In the genomic region with DNA sequence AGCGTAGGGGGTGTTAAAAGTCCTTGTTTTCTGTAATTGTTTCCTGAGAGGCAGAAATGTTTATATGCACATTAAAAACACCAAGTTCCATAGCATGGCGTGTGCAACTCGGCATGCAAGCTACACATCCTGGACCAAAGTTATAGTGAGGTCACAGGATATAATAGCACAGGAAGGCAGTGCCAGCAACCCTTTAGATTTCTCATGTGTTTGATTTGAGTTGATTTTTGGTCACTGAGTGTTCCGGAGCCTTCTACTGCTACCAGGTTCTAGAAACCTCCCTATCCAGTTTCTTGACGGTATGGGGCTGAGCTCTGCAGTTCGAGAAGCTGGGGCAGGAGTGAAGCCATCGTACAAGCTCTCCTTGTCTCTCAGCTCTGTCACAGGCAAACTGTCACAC, we compare ENCODE assay signal across 24 mouse cellular contexts. TPM values are rescaled to one million over a fixed set of nuclear protein-coding genes. Genes with fewer than 3 reads are reported as not detected.
DNase-seq lines count a peak whose midpoint lies in the region; ATAC-seq and TF ChIP-seq lines count a peak whose summit lies in the region.
"Had no signal": no experiment of that assay in that cellular context is flagged by ENCODE, and none has a peak within 500 bp of the region (broad histone marks: within the 10 kb centered on the region; RNA-seq: fewer than 3 reads in every experiment).

No protein-coding gene starts in this region.

- no peaks in the 10 kb centered on the region for H3K27me3 ChIP-seq in limb, embryonic 15.5 days
- no peaks in the 10 kb centered on the region for H3K27me3 ChIP-seq in limb, embryonic 10.5 days (ENCODE audit: low read depth, poor library complexity, severe bottlenecking)
- no peaks in the 10 kb centered on the region for H3K27me3 ChIP-seq in stomach, postnatal 0 days (ENCODE audit: control insufficient read depth, insufficient read depth, low read length)
- H3K27me3 ChIP-seq: embryonic facial prominence, embryonic 12.5 days; embryonic facial prominence, embryonic 15.5 days; forebrain, embryonic 15.5 days; heart, embryonic 12.5 days; heart, embryonic 15.5 days; hindbrain, embryonic 13.5 days had no signal

- H3K9ac ChIP-seq in limb, embryonic 15.5 days: no peak overlapping the region
- H3K9ac ChIP-seq in stomach, postnatal 0 days (ENCODE audit: low read length): no peak overlapping the region
- H3K9ac ChIP-seq: embryonic facial prominence, embryonic 12.5 days; embryonic facial prominence, embryonic 15.5 days; forebrain, embryonic 15.5 days; heart, embryonic 12.5 days; heart, embryonic 15.5 days; hindbrain, embryonic 13.5 days had no signal

- no peak for TF ChIP-seq CTCF in stomach, postnatal 0 days (IDR thresholded peaks at IDR 0.05; ENCODE audit: low read depth)

- no peak overlapping the region for H3K4me2 ChIP-seq in limb, embryonic 15.5 days
- H3K4me2 ChIP-seq in stomach, postnatal 0 days (replicated peaks; ENCODE audit: low read depth): no peak overlapping the region
- H3K4me2 ChIP-seq: embryonic facial prominence, embryonic 12.5 days; embryonic facial prominence, embryonic 15.5 days; forebrain, embryonic 15.5 days; heart, embryonic 12.5 days; heart, embryonic 15.5 days; hindbrain, embryonic 13.5 days had no signal

- TF ChIP-seq EP300 in stomach, postnatal 0 days (optimal IDR thresholded peaks at IDR 0.05): no peak

- 68% methylated on average over 7 of the region's 7 CpGs for WGBS in limb, embryonic 15.5 days
- WGBS in limb, embryonic 10.5 days: 90% methylated on average over 7 of the region's 7 CpGs
- 71% methylated on average over 7 of the region's 7 CpGs for WGBS in stomach, postnatal 0 days

- no peak for ATAC-seq in limb, embryonic 15.5 days (ENCODE audit: insufficient number of reproducible peaks, low FRiP score, low TSS enrichment, low read depth)
- ATAC-seq in inflammation-experienced regulatory T-cells, adult 6 months: peak; percentile 45
- ATAC-seq in stomach, postnatal 0 days (ENCODE audit: low FRiP score, low TSS enrichment): no peak
- ATAC-seq: forebrain, embryonic 15.5 days; hindbrain, embryonic 16.5 days had no signal

- H3K27ac ChIP-seq in limb, embryonic 15.5 days: peak overlapping the region; percentile 14; the same call in 1 of the 2 replicates
- no peak overlapping the region for H3K27ac ChIP-seq in limb, embryonic 10.5 days
- 0 out of 2 replicates have a peak overlapping the region, but pooled peaks have one; percentile 30 for H3K27ac ChIP-seq in stomach, postnatal 0 days (replicated peaks)
- H3K27ac ChIP-seq: embryonic facial prominence, embryonic 12.5 days; embryonic facial prominence, embryonic 15.5 days; forebrain, embryonic 15.5 days; heart, embryonic 15.5 days; hindbrain, embryonic 10.5 days; hindbrain, embryonic 13.5 days had no signal

- no peaks in the 10 kb centered on the region for H3K36me3 ChIP-seq in limb, embryonic 15.5 days
- H3K36me3 ChIP-seq in limb, embryonic 10.5 days: no peaks in the 10 kb centered on the region
- no peaks in the 10 kb centered on the region for H3K36me3 ChIP-seq in stomach, postnatal 0 days (ENCODE audit: control insufficient read depth, insufficient read depth, low read length)
- H3K36me3 ChIP-seq: embryonic facial prominence, embryonic 12.5 days; embryonic facial prominence, embryonic 15.5 days; forebrain, embryonic 15.5 days; heart, embryonic 12.5 days; heart, embryonic 15.5 days; hindbrain, embryonic 10.5 days; hindbrain, embryonic 13.5 days had no signal

- no peaks in the 10 kb centered on the region for H3K9me3 ChIP-seq in limb, embryonic 15.5 days
- H3K9me3 ChIP-seq in limb, embryonic 10.5 days (replicated peaks): no peaks in the 10 kb centered on the region
- no peaks in the 10 kb centered on the region for H3K9me3 ChIP-seq in stomach, postnatal 0 days (ENCODE audit: control insufficient read depth, low read length)
- H3K9me3 ChIP-seq: embryonic facial prominence, embryonic 12.5 days; embryonic facial prominence, embryonic 15.5 days; forebrain, embryonic 15.5 days; heart, embryonic 12.5 days; heart, embryonic 15.5 days; hindbrain, embryonic 10.5 days; hindbrain, embryonic 13.5 days had no signal

- DNase-seq in limb, embryonic 10.5 days (ENCODE audit: low spot score): no peak
- peak; percentile 44 for DNase-seq in T-cell, adult 2 months (ENCODE audit: low spot score)
- no peak for DNase-seq in stomach, postnatal 0 days (ENCODE audit: low spot score)
- no peak for DNase-seq in spleen, postnatal 10 days (ENCODE audit: low spot score in 2 of 2)
- no peak for DNase-seq in adrenal gland, postnatal 10 days
- DNase-seq in cerebellum, postnatal 25 days: no peak
- DNase-seq: adrenal gland, postnatal 14 days; cerebellum, adult 11-12 months; cerebellum, adult 8-10 months; cerebellum, postnatal 10 days; gastrocnemius, postnatal 25 days; heart, adult 18-20 months; heart, postnatal 10 days; heart, postnatal 36 days had no signal

- no peak overlapping the region for H3K4me3 ChIP-seq in limb, embryonic 15.5 days
- no peak overlapping the region for H3K4me3 ChIP-seq in limb, embryonic 10.5 days
- no peak overlapping the region for H3K4me3 ChIP-seq in stomach, postnatal 0 days (ENCODE audit: low read depth, low read length)
- H3K4me3 ChIP-seq: embryonic facial prominence, embryonic 12.5 days; embryonic facial prominence, embryonic 15.5 days; forebrain, embryonic 15.5 days; heart, embryonic 12.5 days; heart, embryonic 15.5 days; hindbrain, embryonic 10.5 days; hindbrain, embryonic 13.5 days had no signal

- H3K4me1 ChIP-seq in limb, embryonic 15.5 days: peaks cover 26% of the 10 kb centered on the region
- peaks cover 29% of the 10 kb centered on the region for H3K4me1 ChIP-seq in limb, embryonic 10.5 days
- peaks cover 12% of the 10 kb centered on the region for H3K4me1 ChIP-seq in stomach, postnatal 0 days (replicated peaks; ENCODE audit: control insufficient read depth, insufficient read depth)

RNA-seq across cellular contexts. Expression of gene Sik1, which starts 30.8 kb away (rescaled TPM):
- 30.5 and 37.1 TPM in 2 replicates for polyA plus RNA-seq in limb, embryonic 15.5 days (2015; fragmentation: Nextera tagmentation; extraction: Ambion mirVana)
- 10.3 and 13.4 TPM in 2 replicates for polyA plus RNA-seq in limb, embryonic 10.5 days (2016; fragmentation: Nextera tagmentation; extraction: Ambion mirVana)
- 1 to 10 TPM; 2.5 to 3.8 (median 2.7) TPM for polyA plus RNA-seq in inflammation-experienced regulatory T-cells, adult 6 months (2017; shearing (Covaris generic))
- polyA plus RNA-seq in stomach, postnatal 0 days (2015; fragmentation: Nextera tagmentation; extraction: Ambion mirVana): 18.2 and 19.8 TPM in 2 replicates
- 100 to 1,000 TPM in 1 of 2 experiments, 10 to 100 TPM in 1; 25.4 to 112 TPM for total RNA-seq in adrenal gland, postnatal 10 days (2021)
